Mouse (Mus musculus): ENCODE results near the gene Marf1. TPM values are rescaled to one million over a fixed set of nuclear protein-coding genes. Genes with fewer than 3 reads are reported as not detected.

The Marf1 gene
- polyA plus RNA-seq (2014; fragmentation: Nextera tagmentation; extraction: Ambion mirVana), result 17.1 and 20.2 TPM in 2 replicates

DNA sequence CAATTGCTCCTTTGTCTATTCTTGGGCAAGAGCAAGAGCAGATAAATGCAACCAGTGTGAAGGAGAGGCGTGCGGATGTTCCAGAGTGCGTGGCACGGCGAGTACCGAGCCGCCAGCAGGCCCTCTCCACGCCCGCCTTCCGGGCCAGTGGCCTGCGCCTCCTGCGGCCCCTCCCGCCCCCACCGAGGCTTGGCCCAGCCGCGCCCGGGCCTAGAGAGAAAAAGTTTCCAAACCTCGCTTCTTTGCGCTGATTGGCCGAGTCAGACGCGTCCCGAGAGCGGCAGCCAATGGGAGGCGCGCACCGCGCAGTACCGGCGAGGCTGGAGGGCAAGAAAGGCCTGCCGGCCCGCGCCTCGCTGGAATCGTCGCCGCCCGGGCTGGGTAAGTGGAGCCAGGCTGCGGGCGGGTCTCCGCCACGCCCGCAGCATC is at the start of gene Marf1, which contains the start of gene Nde1:
Gene Marf1 (minus strand): TSS at position 364 of the 429 bp plus-strand sequence.
Gene Nde1 (plus strand): TSS at position 288 of the 429 bp plus-strand sequence.
- Histone ChIP-seq H3K4me3 (ENCODE audit: low read depth, low read length) (peak within 1 kb of the TSS; percentile 64), H3K4me2 (ENCODE audit: low read length) (peak within 1 kb of the TSS; percentile 81), H3K9ac (ENCODE audit: low read length) (peak within 1 kb of the TSS; percentile 77), H3K27me3 (replicated peaks; ENCODE audit: control insufficient read depth, insufficient read depth, low read length) (no peaks in the 10 kb centered on the region), H3K36me3 (ENCODE audit: control insufficient read depth, insufficient read depth, low read length) (no peaks in the 10 kb centered on the region), H3K9me3 (replicated peaks; ENCODE audit: control insufficient read depth, low read length) (no peaks in the 10 kb centered on the region), H3K4me1 (ENCODE audit: control insufficient read depth, insufficient read depth, low read length) (peaks cover 7% of the 10 kb centered on the region), H3K27ac (ENCODE audit: low read depth, low read length) (peak within 1 kb of the TSS; percentile 70)
- DNase-seq (ENCODE audit: low spot score), result peak; percentile 94
- 0% methylated on average over 43 of the region's 43 CpGs for WGBS
- peak; percentile 80 for ATAC-seq

DNA sequence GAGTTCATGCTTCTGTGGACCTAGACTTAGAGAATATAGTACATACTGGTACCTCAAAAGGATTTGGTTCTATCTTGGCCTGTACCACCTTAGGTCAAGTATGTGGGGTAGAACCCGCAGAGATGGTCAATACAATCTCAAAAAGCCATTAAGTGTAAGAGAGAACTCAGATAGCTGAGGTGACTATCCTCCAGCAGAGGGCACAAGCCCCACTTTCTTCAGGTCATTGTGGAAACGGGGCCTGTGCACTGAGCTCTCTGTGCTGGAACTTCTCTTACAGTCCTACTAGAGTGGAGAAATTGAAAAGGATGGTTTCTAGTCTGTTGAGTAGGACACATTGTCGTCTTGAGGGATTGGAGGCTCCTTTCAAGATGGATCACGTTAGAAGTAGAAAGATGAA is 35.6 kb upstream of the Marf1 start:
- DNase-seq (ENCODE audit: low spot score) (no peak), ATAC-seq (no peak)
- no peak overlapping the region for H3K4me3 ChIP-seq (ENCODE audit: low read depth, low read length)
- no peaks in the 10 kb centered on the region for H3K9me3 ChIP-seq (replicated peaks; ENCODE audit: control insufficient read depth, low read length)
- H3K36me3 ChIP-seq (ENCODE audit: control insufficient read depth, insufficient read depth, low read length), result no peaks in the 10 kb centered on the region
- 79% methylated on average over 4 of the region's 4 CpGs for WGBS
- no peaks in the 10 kb centered on the region for H3K4me1 ChIP-seq (ENCODE audit: control insufficient read depth, insufficient read depth, low read length)
- H3K9ac ChIP-seq (ENCODE audit: low read length), result no peak overlapping the region
- H3K27me3 ChIP-seq (replicated peaks; ENCODE audit: control insufficient read depth, insufficient read depth, low read length), result no peaks in the 10 kb centered on the region
- no peak overlapping the region for H3K27ac ChIP-seq (ENCODE audit: low read depth, low read length)
- H3K4me2 ChIP-seq (ENCODE audit: low read length), result no peak overlapping the region

DNA sequence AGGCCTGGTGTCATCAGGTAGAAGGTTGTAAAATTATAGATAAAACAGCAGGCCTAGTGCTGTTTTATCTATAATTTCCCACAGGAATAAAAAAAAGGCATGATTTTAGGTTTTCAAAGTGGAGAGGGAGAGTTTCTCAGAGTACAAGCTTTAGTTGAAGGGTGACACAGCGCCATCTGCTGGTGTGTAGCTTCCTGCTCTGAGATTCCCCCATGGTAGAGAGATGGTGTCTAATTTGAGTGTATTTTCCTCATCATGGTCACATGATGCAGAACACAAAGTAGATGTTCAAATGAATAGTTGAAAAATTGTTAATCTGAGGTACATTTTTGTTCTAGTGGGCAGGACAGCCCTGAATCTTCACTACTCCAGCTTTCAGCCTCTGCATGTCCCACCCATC is 32.3 kb upstream of the Marf1 start:
- H3K9ac ChIP-seq (ENCODE audit: low read length), result no peak overlapping the region
- H3K27ac ChIP-seq (ENCODE audit: low read depth, low read length), result no peak overlapping the region
- DNase-seq (ENCODE audit: low spot score) (peak; percentile 67), ATAC-seq (no peak)
- no peaks in the 10 kb centered on the region for H3K9me3 ChIP-seq (replicated peaks; ENCODE audit: control insufficient read depth, low read length)
- WGBS, result 23% methylated on average over 1 of the region's 1 CpGs
- H3K36me3 ChIP-seq (ENCODE audit: control insufficient read depth, insufficient read depth, low read length), result peaks cover 26% of the 10 kb centered on the region
- no peaks in the 10 kb centered on the region for H3K27me3 ChIP-seq (replicated peaks; ENCODE audit: control insufficient read depth, insufficient read depth, low read length)
- no peak overlapping the region for H3K4me3 ChIP-seq (ENCODE audit: low read depth, low read length)
- no peak overlapping the region for H3K4me2 ChIP-seq (ENCODE audit: low read length)
- no peaks in the 10 kb centered on the region for H3K4me1 ChIP-seq (ENCODE audit: control insufficient read depth, insufficient read depth, low read length)

DNA sequence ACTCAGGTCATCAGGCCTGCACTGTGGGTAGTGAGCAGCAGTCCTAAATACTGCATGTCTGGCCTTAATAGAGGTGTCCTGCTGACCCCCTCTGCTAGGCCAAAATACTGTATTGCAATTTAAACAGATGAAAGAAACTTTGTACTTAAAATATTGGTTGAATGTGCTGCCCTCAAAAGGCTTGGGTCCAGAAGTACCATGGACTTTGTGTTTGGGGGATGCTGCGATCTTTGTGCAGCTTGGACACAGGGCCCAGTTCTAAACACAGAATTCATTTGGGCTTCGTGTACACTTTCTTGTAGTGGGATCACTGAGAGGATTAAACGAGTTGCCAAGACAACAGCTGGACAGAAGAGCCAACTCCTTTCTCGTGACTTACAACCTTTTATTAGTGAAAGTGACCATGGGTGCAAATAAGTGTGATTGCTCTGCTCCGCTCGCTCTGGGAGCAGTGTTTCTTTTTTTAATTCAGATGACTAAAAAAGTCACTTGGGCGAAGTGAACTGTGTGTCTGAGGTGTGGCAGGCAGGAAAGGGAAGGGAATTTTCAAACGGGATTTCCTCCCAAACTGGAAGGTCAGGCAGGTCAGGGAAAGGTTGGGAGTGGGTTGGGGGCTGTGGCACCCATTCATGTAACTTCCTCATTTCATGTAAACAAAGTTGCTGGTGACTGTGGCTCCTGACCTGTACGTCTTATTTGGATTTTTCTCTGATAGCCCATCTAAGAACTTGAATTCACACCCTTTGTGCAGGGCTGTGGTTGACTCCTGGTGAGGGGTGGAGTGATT is 31.2 kb upstream of the Marf1 start:
- no peak for DNase-seq (ENCODE audit: low spot score)
- no peak overlapping the region for H3K9ac ChIP-seq (ENCODE audit: low read length)
- H3K4me2 ChIP-seq (ENCODE audit: low read length), result no peak overlapping the region

DNA sequence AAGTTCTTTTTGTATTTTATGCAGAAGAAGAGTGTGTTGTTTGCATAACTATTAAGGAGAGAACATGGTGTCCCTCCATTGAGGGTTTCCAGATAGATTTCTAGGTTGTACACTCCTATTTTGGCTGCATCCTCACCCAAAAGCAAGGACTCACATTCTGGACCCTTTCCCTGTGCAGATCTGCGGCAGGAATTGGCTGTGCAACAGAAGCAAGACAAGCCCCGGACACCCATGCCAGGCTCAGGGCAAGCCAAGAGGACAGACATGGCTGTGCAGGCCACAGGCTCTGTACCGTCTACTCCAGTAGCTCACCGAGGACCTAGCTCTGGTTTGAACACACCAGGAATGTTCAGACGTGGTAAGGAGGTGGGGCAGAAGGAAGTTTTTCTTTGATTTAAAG is 22.4 kb upstream of the Marf1 start:
- Histone ChIP-seq H3K4me2 (ENCODE audit: low read length) (no peak overlapping the region), H3K9ac (ENCODE audit: low read length) (no peak overlapping the region), H3K27me3 (replicated peaks; ENCODE audit: control insufficient read depth, insufficient read depth, low read length) (no peaks in the 10 kb centered on the region), H3K4me3 (ENCODE audit: low read depth, low read length) (no peak overlapping the region), H3K9me3 (replicated peaks; ENCODE audit: control insufficient read depth, low read length) (no peaks in the 10 kb centered on the region), H3K27ac (ENCODE audit: low read depth, low read length) (no peak overlapping the region), H3K4me1 (ENCODE audit: control insufficient read depth, insufficient read depth, low read length) (no peaks in the 10 kb centered on the region), H3K36me3 (ENCODE audit: control insufficient read depth, insufficient read depth, low read length) (peaks cover 85% of the 10 kb centered on the region)
- ATAC-seq (no peak), DNase-seq (ENCODE audit: low spot score) (no peak)
- 93% methylated on average over 5 of the region's 5 CpGs for WGBS

More for the DNA sequence above, 31.2 kb upstream of the Marf1 start:
- Histone ChIP-seq H3K27me3 (replicated peaks; ENCODE audit: control insufficient read depth, insufficient read depth, low read length) (no peaks in the 10 kb centered on the region), H3K27ac (ENCODE audit: low read depth, low read length) (no peak overlapping the region), H3K4me1 (ENCODE audit: control insufficient read depth, insufficient read depth, low read length) (no peaks in the 10 kb centered on the region), H3K4me3 (ENCODE audit: low read depth, low read length) (no peak overlapping the region), H3K36me3 (ENCODE audit: control insufficient read depth, insufficient read depth, low read length) (peaks cover 37% of the 10 kb centered on the region), H3K9me3 (replicated peaks; ENCODE audit: control insufficient read depth, low read length) (no peaks in the 10 kb centered on the region)
- WGBS, result 60% methylated on average over 9 of the region's 9 CpGs
- ATAC-seq, result no peak

DNA sequence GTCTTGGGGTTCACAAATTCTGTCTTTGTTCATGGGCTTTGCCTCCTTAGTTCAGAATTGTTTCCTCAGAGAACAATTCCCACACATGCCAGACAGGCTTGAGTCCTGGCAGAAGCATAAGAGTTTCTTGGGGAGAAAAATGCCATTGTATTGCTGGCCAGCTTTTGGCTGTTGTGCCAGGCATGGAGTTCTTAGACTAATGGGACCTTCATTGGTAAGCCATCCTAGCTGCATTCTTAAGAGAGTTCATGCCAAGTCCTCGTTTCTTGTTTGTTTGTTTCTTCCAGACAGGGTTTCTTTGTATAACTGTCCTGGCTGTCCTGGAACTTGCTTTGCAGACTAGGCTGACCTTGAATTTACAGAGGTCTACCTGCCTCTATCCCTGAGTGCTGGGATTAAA is 20.7 kb upstream of the Marf1 start:
- Histone ChIP-seq H3K9me3 (replicated peaks; ENCODE audit: control insufficient read depth, low read length) (no peaks in the 10 kb centered on the region), H3K27me3 (replicated peaks; ENCODE audit: control insufficient read depth, insufficient read depth, low read length) (no peaks in the 10 kb centered on the region), H3K4me1 (ENCODE audit: control insufficient read depth, insufficient read depth, low read length) (no peaks in the 10 kb centered on the region), H3K4me3 (ENCODE audit: low read depth, low read length) (no peak overlapping the region), H3K4me2 (ENCODE audit: low read length) (no peak overlapping the region), H3K36me3 (ENCODE audit: control insufficient read depth, insufficient read depth, low read length) (peaks cover 74% of the 10 kb centered on the region), H3K9ac (ENCODE audit: low read length) (no peak overlapping the region), H3K27ac (ENCODE audit: low read depth, low read length) (no peak overlapping the region)
- ATAC-seq, result no peak
- no peak for DNase-seq (ENCODE audit: low spot score)
- WGBS, result 78% methylated on average over 1 of the region's 1 CpGs

DNA sequence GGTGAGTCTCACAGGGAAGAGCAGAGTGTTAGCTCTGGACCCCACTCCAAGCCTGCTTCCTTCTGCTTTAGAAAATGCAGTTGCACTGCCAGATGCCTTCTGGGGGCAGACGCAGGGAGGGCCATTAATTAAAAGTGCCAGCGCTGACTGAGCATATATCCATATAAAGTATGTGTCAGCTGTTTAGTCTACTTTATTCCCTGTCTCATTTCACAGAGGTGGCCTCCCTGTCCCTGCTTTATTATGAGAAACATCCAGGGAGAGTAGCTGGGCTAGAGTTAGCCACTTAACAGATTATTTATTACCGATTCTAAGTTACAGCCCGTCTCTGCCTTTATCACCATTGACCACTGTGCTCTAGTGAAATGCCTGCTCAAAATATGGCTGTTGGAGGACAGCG is 19.2 kb upstream of the Marf1 start:
- DNase-seq (ENCODE audit: low spot score), result no peak
- no peaks in the 10 kb centered on the region for H3K4me1 ChIP-seq (ENCODE audit: control insufficient read depth, insufficient read depth, low read length)
- no peak overlapping the region for H3K27ac ChIP-seq (ENCODE audit: low read depth, low read length)
- H3K9ac ChIP-seq (ENCODE audit: low read length), result no peak overlapping the region
- H3K4me2 ChIP-seq (ENCODE audit: low read length), result no peak overlapping the region
- H3K36me3 ChIP-seq (ENCODE audit: control insufficient read depth, insufficient read depth, low read length), result peaks cover 74% of the 10 kb centered on the region
- no peaks in the 10 kb centered on the region for H3K27me3 ChIP-seq (replicated peaks; ENCODE audit: control insufficient read depth, insufficient read depth, low read length)
- no peak for ATAC-seq
- no peaks in the 10 kb centered on the region for H3K9me3 ChIP-seq (replicated peaks; ENCODE audit: control insufficient read depth, low read length)
- 99% methylated on average over 5 of the region's 5 CpGs for WGBS
- no peak overlapping the region for H3K4me3 ChIP-seq (ENCODE audit: low read depth, low read length)

DNA sequence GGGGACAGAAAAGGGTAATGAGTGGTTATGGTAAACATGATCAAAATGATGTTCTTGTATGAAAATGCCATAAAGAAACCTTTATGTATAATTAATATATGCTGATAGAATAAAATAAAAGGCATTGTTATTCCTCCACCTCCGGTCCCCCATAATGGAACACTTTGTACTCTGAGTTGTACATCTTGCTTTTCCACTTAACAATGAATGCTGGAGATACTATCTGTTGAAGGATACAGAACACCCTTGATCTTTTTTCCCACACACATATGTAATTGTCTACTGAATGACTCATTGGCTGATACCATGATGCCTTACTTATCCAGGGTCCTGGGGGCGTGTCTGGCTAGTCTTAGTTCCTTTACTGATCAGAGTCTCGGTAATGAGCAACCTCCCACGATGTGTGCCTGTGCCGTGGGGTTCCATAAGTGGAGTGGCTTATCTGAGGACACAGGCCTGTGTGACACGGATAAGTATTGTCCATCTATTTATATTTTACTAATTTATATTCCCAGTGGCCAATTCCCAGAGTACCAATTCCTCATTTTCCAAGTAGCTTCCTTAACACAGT is 17.1 kb upstream of the Marf1 start:
- no peak for DNase-seq (ENCODE audit: low spot score)
- no peak overlapping the region for H3K4me2 ChIP-seq (ENCODE audit: low read length)
- no peak overlapping the region for H3K27ac ChIP-seq (ENCODE audit: low read depth, low read length)
- ATAC-seq, result no peak
- H3K4me1 ChIP-seq (ENCODE audit: control insufficient read depth, insufficient read depth, low read length), result no peaks in the 10 kb centered on the region
- H3K4me3 ChIP-seq (ENCODE audit: low read depth, low read length), result no peak overlapping the region
- H3K9ac ChIP-seq (ENCODE audit: low read length), result no peak overlapping the region
- 88% methylated on average over 6 of the region's 6 CpGs for WGBS
- no peaks in the 10 kb centered on the region for H3K9me3 ChIP-seq (replicated peaks; ENCODE audit: control insufficient read depth, low read length)
- peaks cover 76% of the 10 kb centered on the region for H3K36me3 ChIP-seq (ENCODE audit: control insufficient read depth, insufficient read depth, low read length)
- no peaks in the 10 kb centered on the region for H3K27me3 ChIP-seq (replicated peaks; ENCODE audit: control insufficient read depth, insufficient read depth, low read length)

DNA sequence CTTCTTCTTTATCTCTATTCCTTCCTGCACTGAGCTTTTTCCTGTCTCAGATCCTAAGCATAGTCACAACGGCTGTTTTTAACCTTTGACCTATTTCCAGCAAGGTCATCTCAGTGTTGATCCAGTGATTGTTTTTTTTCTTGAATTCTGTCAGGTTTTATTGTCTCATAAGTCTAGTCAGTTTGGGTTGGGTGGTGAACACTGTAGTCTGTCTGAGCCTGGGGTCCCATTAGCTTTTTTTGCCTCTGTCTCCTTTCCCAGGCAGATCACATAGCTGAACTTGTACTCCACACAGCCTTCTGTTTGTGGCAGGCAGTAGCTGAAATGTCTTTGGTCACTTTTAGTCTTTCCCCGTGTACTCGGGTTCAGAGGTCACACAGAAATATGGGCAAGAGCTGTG is 14.9 kb upstream of the Marf1 start:
- no peak overlapping the region for H3K9ac ChIP-seq (ENCODE audit: low read length)
- WGBS, result 81% methylated on average over 3 of the region's 3 CpGs
- ATAC-seq (no peak), DNase-seq (ENCODE audit: low spot score) (no peak)
- no peak overlapping the region for H3K27ac ChIP-seq (ENCODE audit: low read depth, low read length)
- H3K4me2 ChIP-seq (ENCODE audit: low read length), result no peak overlapping the region
- H3K4me3 ChIP-seq (ENCODE audit: low read depth, low read length), result no peak overlapping the region
- H3K36me3 ChIP-seq (ENCODE audit: control insufficient read depth, insufficient read depth, low read length), result peaks cover 77% of the 10 kb centered on the region
- H3K4me1 ChIP-seq (ENCODE audit: control insufficient read depth, insufficient read depth, low read length), result no peaks in the 10 kb centered on the region
- no peaks in the 10 kb centered on the region for H3K9me3 ChIP-seq (replicated peaks; ENCODE audit: control insufficient read depth, low read length)
- no peaks in the 10 kb centered on the region for H3K27me3 ChIP-seq (replicated peaks; ENCODE audit: control insufficient read depth, insufficient read depth, low read length)

Data from forebrain, embryonic 14.5 days (tissue).